Mouse (Mus musculus): Measurements from ENCODE around the gene Pop7.

- no peak for TF ChIP-seq CTCF (IDR thresholded peaks at IDR 0.05; ENCODE audit: control insufficient read depth, insufficient read depth, insufficient read length)
- TF ChIP-seq MYOD1 (IDR thresholded peaks at IDR 0.05; ENCODE audit: control insufficient read depth, insufficient read length, low read depth) = peak; percentile 9
- no peak for TF ChIP-seq MAX (IDR thresholded peaks at IDR 0.05)
- TF ChIP-seq FOSL1 (IDR thresholded peaks at IDR 0.05; ENCODE audit: insufficient read depth, low read length, poor library complexity, severe bottlenecking) = no peak
These were observed 47.1 kb downstream of the Pop7 start for GRCm38 (mm10) chr5:137455206-137455605.

Measured in C2C12 (cell line).